Mouse (Mus musculus) skeletal muscle tissue, adult 2 months (tissue): ENCODE data around the gene Slc9a3.

Source experiments
- DNase-seq: peaks from one replicate; pipeline ENCODE4 v3.0.0-alpha.2; 2012; ENCODE audit warnings: low read depth, low spot score

Slc9a3 gene

GRCm38 (mm10) chr13:74144120-74144884, 23.0 kb downstream of the Slc9a3 start:
- DNase-seq: no peak

GRCm38 (mm10) chr13:74145983-74146622, 24.8 kb downstream of the Slc9a3 start:
- no peak for DNase-seq

- no peak for DNase-seq
Observed at GRCm38 (mm10) chr13:74147327-74147726, 26.1 kb downstream of the Slc9a3 start.

- DNase-seq: no peak
Observed at GRCm38 (mm10) chr13:74166348-74167056, 45.2 kb downstream of the Slc9a3 start.

GRCm38 (mm10) chr13:74167057-74167413, 45.8 kb downstream of the Slc9a3 start:
- no peak for DNase-seq

GRCm38 (mm10) chr13:74167492-74167891, 46.2 kb downstream of the Slc9a3 start:
- DNase-seq: no peak

- no peak for DNase-seq
Observed at GRCm38 (mm10) chr13:74169446-74170164, 48.3 kb downstream of the Slc9a3 start.

- no peak for DNase-seq
Observed at GRCm38 (mm10) chr13:74172036-74172435, 50.8 kb downstream of the Slc9a3 start.

- DNase-seq: no peak
Observed at GRCm38 (mm10) chr13:74183011-74183695, 61.9 kb downstream of the Slc9a3 start.

- DNase-seq: no peak
Observed at GRCm38 (mm10) chr13:74192613-74193012, 71.4 kb downstream of the Slc9a3 start.

GRCm38 (mm10) chr13:74196451-74196850, 75.2 kb downstream of the Slc9a3 start:
- no peak for DNase-seq

- peak; percentile 83 for DNase-seq
Observed at GRCm38 (mm10) chr13:74208317-74208985, 87.2 kb downstream of the Slc9a3 start, which contains the start of gene Exoc3. Exoc3 (minus strand) TSS chr13:74208732.

- peak; percentile 3 for DNase-seq
Observed at GRCm38 (mm10) chr13:74208986-74209345, 87.7 kb downstream of the Slc9a3 start.

GRCm38 (mm10) chr13:74218441-74218840, 97.2 kb downstream of the Slc9a3 start:
- DNase-seq: no peak
